Mouse (Mus musculus) erythroblast, embryonic 14.5 days (primary cell): ENCODE measurements around the gene Megf8. TPM values are rescaled to one million over a fixed set of nuclear protein-coding genes. Genes with fewer than 3 reads are reported as not detected.
"Not testable (repeated sequence)": the region's sequence is repeated elsewhere in the genome, so short reads cannot be mapped to it uniquely, and the experiment has no call there.

Experiments used
- H3K27me3 ChIP-seq: 2 replicates; pipeline ENCODE4 v1.6.1; 2012; ENCODE audit warnings: inconsistent platforms; ENCODE audit not compliant: control insufficient read depth
- H3K36me3 ChIP-seq: 2 replicates; pipeline ENCODE4 v1.6.1; 2012; ENCODE audit warnings: mild to moderate bottlenecking, inconsistent platforms; ENCODE audit not compliant: control insufficient read depth
- H3K4me1 ChIP-seq: 2 replicates; pipeline ENCODE4 v1.6.1; 2012; ENCODE audit warnings: inconsistent platforms; ENCODE audit not compliant: control insufficient read depth
- H3K4me3 ChIP-seq: replicated peaks from 2 replicates; pipeline ENCODE3; 2012; ENCODE audit warnings: moderate library complexity, mild to moderate bottlenecking, inconsistent platforms
- H3K9me3 ChIP-seq: 2 replicates; pipeline ENCODE4 v1.6.1; 2012; ENCODE audit warnings: low read length, inconsistent platforms, mixed read lengths; ENCODE audit not compliant: control insufficient read depth
- GATA1 ChIP-seq: IDR thresholded peaks from 2 replicates; pipeline ENCODE4 v1.6.1; 2012; ENCODE audit warnings: low read length, inconsistent platforms, mixed read lengths
- TAL1 ChIP-seq: IDR thresholded peaks from 3 replicates; pipeline ENCODE4 v1.6.1; 2012; ENCODE audit warnings: low read length, inconsistent platforms, mixed read lengths
- polyA plus RNA-seq: library from polyadenylated mRNA; stranded (reverse); fragments of >175 nt; gene quantifications from 2 replicates; pipeline ENCODE4 v1.2.3, GENCODE M21; 2012

Megf8 gene
- polyA plus RNA-seq, 1 experiment, result 0.16 TPM

DNA sequence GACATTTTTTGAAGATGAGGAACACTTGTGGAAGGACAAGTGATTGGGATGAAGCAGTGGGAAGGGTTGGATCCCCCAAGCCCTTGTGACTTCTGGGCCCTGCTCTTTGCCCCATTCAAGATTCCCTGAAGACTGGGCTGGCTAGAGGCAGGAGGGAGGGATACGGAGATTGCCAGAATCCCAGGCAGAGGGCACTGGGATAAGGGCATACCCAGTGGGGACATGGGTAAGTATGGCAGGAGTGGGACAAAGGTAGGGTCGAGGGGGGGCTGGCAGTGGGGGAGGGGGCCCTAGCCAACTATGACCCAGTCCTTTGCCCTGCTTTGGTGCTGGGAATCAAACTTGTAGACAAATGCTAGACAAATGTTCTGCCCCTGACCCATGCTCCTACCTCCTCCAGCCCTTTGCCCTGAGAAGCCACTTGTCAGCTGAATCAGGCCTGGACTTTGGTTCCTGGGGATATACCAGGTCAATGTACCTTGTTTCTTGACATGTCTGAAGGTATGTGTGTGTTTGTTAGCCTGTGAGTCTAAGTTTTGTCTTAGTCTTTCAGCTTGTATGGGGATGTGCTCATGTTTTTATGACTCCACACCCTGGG is 75.0 kb downstream of the Megf8 start:
- Histone ChIP-seq H3K4me3 (no peak overlapping the region), H3K4me1 (peaks cover 70% of the 10 kb centered on the region), H3K27me3 (peaks cover 17% of the 10 kb centered on the region), H3K9me3 (no peaks in the 10 kb centered on the region), H3K36me3 (peaks cover 10% of the 10 kb centered on the region)
- TF ChIP-seq TAL1 (no peak), GATA1 (no peak)

GRCm38 (mm10) chr7:25392851-25393250 is 75.9 kb downstream of the Megf8 start:
- Histone ChIP-seq H3K4me3 (no peak overlapping the region), H3K4me1 (peaks cover 66% of the 10 kb centered on the region), H3K27me3 (peaks cover 17% of the 10 kb centered on the region), H3K9me3 (no peaks in the 10 kb centered on the region), H3K36me3 (peaks cover 8% of the 10 kb centered on the region)
- no peak for TF ChIP-seq TAL1
- TF ChIP-seq GATA1, result no peak

GRCm38 (mm10) chr7:25393451-25394210 is 76.7 kb downstream of the Megf8 start:
- no peaks in the 10 kb centered on the region; the same call in 1 of the 2 replicates for H3K36me3 ChIP-seq
- H3K27me3 ChIP-seq, result peaks cover 17% of the 10 kb centered on the region
- no peak overlapping the region for H3K4me3 ChIP-seq
- TF ChIP-seq GATA1 (no peak), TAL1 (no peak)
- peaks cover 60% of the 10 kb centered on the region for H3K4me1 ChIP-seq
- H3K9me3 ChIP-seq, result no peaks in the 10 kb centered on the region

GRCm38 (mm10) chr7:25394754-25395153 is 77.8 kb downstream of the Megf8 start:
- Histone ChIP-seq H3K36me3 (no peaks in the 10 kb centered on the region; the same call in 1 of the 2 replicates), H3K9me3 (no peaks in the 10 kb centered on the region), H3K4me3 (peak overlapping the region; percentile 71), H3K27me3 (peaks cover 17% of the 10 kb centered on the region), H3K4me1 (peaks cover 52% of the 10 kb centered on the region)
- no peak for TF ChIP-seq TAL1
- TF ChIP-seq GATA1, result no peak

- no peaks in the 10 kb centered on the region for H3K9me3 ChIP-seq
- H3K27me3 ChIP-seq, result peaks cover 17% of the 10 kb centered on the region
- no peaks in the 10 kb centered on the region; the same call in 1 of the 2 replicates for H3K36me3 ChIP-seq
- TF ChIP-seq TAL1 (no peak), GATA1 (no peak)
- peaks cover 47% of the 10 kb centered on the region for H3K4me1 ChIP-seq
- H3K4me3 ChIP-seq, result peak overlapping the region; percentile 71
These were observed 78.2 kb downstream of the Megf8 start for GRCm38 (mm10) chr7:25395186-25395557.

- TF ChIP-seq GATA1, result no peak
- TF ChIP-seq TAL1, result no peak
- Histone ChIP-seq H3K4me3 (peak overlapping the region; percentile 71), H3K9me3 (no peaks in the 10 kb centered on the region), H3K36me3 (no peaks in the 10 kb centered on the region; the same call in 1 of the 2 replicates), H3K27me3 (peaks cover 17% of the 10 kb centered on the region), H3K4me1 (peaks cover 41% of the 10 kb centered on the region)
These were observed 78.9 kb downstream of the Megf8 start for GRCm38 (mm10) chr7:25395558-25396521.

DNA sequence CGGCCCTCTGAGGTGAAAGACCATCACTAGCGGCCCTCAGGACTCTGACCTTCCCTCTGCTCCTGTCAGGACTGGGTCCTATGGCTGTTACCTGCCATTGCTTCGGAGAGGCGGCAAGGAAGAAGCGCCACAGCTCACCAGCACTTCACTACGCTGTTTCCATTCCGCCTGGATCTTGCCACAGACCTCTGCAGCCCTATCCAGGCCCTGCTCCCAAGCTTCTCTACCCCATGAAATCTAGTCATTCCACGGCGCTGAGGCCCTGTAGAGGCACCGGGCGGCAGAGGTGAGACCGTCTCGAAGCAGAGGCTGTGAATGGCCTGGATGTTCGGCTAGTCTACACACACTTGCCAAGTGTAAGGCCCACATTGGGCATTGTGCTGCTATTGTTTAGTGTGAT is 79.7 kb downstream of the Megf8 start:
- no peaks in the 10 kb centered on the region for H3K9me3 ChIP-seq
- no peak overlapping the region for H3K4me3 ChIP-seq
- peaks cover 36% of the 10 kb centered on the region for H3K4me1 ChIP-seq
- no peak for TF ChIP-seq TAL1
- no peak for TF ChIP-seq GATA1
- H3K36me3 ChIP-seq, result no peaks in the 10 kb centered on the region; the same call in 1 of the 2 replicates
- peaks cover 17% of the 10 kb centered on the region for H3K27me3 ChIP-seq

- Histone ChIP-seq H3K27me3 (peaks cover 17% of the 10 kb centered on the region), H3K36me3 (no peaks in the 10 kb centered on the region), H3K9me3 (no peaks in the 10 kb centered on the region), H3K4me1 (peaks cover 39% of the 10 kb centered on the region), H3K4me3 (no peak within 1 kb of the TSS)
- TF ChIP-seq TAL1 (no peak), GATA1 (no peak)
These were observed 81.6 kb downstream of the Megf8 start, which contains the start of gene Lipe for GRCm38 (mm10) chr7:25398610-25399009. TSS of gene Lipe (minus strand) at chr7:25398710.

- peaks cover 14% of the 10 kb centered on the region for H3K27me3 ChIP-seq
- peaks cover 35% of the 10 kb centered on the region for H3K4me1 ChIP-seq
- H3K4me3 ChIP-seq, H3K9me3 ChIP-seq, H3K36me3 ChIP-seq: not testable (repeated sequence)
These were observed 82.1 kb downstream of the Megf8 start for GRCm38 (mm10) chr7:25399028-25399427.
